Mouse (Mus musculus): ENCODE results near the gene Fign. TPM values are rescaled to one million over a fixed set of nuclear protein-coding genes. Genes with fewer than 3 reads are reported as not detected.

Gene Fign
- polyA plus RNA-seq, 1 experiment from 2014 or later, result 6.7 TPM

DNA sequence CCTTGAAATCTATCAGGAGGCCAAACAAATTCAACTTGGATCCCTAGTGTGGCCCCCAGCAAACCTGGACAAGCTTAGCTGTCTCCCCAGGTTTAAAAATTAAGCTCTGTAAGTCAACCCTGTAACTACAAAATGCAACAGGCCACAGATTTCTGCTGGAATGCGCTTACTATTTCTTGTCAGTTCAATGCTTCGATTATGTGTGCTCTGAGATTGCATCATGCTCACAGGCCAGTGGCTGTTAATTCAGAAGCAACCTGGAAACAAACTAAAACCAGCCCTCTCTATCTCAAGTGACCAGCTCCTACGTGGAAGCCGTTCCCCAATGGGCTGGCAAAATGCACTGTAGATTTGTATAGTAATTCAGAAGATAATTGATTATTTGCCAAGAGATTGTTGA is 71.9 kb downstream of the Fign start:
- H3K27me3 ChIP-seq (ENCODE audit: insufficient read depth, low read length), result no peaks in the 10 kb centered on the region
- no peak overlapping the region for H3K27ac ChIP-seq
- H3K9ac ChIP-seq (ENCODE audit: low read depth, low read length), result no peak overlapping the region
- no peak for TF ChIP-seq CTCF (IDR thresholded peaks at IDR 0.05; ENCODE audit: low read depth)
- no peak overlapping the region for H3K4me2 ChIP-seq (ENCODE audit: low read length)
- no peaks in the 10 kb centered on the region for H3K4me1 ChIP-seq (replicated peaks; ENCODE audit: insufficient read depth, low read length)
- H3K9me3 ChIP-seq (replicated peaks; ENCODE audit: low read length), result no peaks in the 10 kb centered on the region
- no peaks in the 10 kb centered on the region for H3K36me3 ChIP-seq (ENCODE audit: insufficient read depth, low read length)
- 67% methylated on average over 4 of the region's 4 CpGs for WGBS
- no peak for ATAC-seq (replicated peaks; ENCODE audit: low FRiP score, low read depth)
- DNase-seq (ENCODE audit: low spot score), result no peak
- no peak overlapping the region for H3K4me3 ChIP-seq (replicated peaks; ENCODE audit: low read depth, low read length)

DNA sequence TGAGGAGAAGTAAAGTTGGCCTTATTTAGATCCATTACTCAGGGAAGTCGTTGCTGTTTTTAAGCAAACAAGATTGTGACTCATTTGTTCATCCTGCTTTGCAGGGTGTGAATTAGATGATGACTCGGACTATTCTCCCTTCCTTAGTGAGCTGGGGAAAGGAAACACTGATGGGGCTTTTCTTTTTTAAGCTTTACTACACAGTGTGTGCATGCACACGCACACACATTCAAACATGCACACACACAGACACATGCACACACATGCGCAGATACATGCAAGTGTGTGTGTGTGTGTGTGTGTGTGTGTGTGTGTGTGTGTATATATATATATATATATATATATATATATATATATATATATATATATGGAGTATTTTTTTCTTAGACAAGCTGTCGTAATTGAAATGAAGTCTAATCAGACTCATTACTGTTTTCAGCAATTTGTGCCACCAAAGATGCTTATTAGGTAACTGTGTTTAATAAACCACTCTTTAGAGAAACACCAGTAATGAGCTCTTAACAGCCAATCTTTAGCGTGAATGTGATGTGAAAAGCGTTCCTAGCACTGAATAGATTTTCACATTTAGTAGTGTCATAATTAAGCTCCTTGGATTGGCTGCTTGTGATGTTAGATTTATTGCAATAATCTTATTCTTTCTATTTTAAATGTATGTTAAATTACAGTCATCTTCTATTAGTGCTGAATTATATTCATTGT is 103.4 kb downstream of the Fign start:
- no peak for ATAC-seq (replicated peaks; ENCODE audit: low FRiP score, low read depth)
- no peaks in the 10 kb centered on the region for H3K27me3 ChIP-seq (ENCODE audit: insufficient read depth, low read length)
- WGBS, result 84% methylated on average over 7 of the region's 7 CpGs
- H3K36me3 ChIP-seq (ENCODE audit: insufficient read depth, low read length), result no peaks in the 10 kb centered on the region
- no peak overlapping the region for H3K27ac ChIP-seq
- DNase-seq (ENCODE audit: low spot score), result no peak
- no peaks in the 10 kb centered on the region for H3K9me3 ChIP-seq (replicated peaks; ENCODE audit: low read length)
- no peak overlapping the region for H3K4me3 ChIP-seq (replicated peaks; ENCODE audit: low read depth, low read length)
- no peak for TF ChIP-seq CTCF (IDR thresholded peaks at IDR 0.05; ENCODE audit: low read depth)
- no peaks in the 10 kb centered on the region for H3K4me1 ChIP-seq (replicated peaks; ENCODE audit: insufficient read depth, low read length)
- H3K9ac ChIP-seq (ENCODE audit: low read depth, low read length), result no peak overlapping the region
- no peak overlapping the region for H3K4me2 ChIP-seq (ENCODE audit: low read length)

DNA sequence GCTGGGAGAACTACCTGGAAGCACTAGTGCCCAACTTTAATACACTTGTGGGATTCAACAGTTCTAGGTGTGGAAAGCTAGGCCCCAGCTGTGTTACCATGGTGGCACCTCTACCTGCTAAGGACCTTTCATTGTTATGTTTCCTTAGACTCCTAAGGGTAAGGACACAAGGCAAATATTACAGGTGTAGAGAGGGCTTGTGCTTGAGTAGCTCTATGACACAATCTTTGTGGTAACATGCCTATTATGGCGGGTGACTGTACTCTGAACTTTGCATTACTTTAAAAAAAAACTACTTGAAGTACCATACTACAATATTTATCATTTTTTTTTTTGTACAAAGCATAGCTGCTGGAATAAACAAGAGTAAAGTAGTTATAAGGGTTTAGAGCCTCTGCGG is 112.4 kb downstream of the Fign start:
- no peak for ATAC-seq (replicated peaks; ENCODE audit: low FRiP score, low read depth)
- no peaks in the 10 kb centered on the region for H3K9me3 ChIP-seq (replicated peaks; ENCODE audit: low read length)
- 95% methylated on average over 2 of the region's 2 CpGs for WGBS
- no peak overlapping the region for H3K27ac ChIP-seq
- no peak overlapping the region for H3K4me2 ChIP-seq (ENCODE audit: low read length)
- no peak overlapping the region for H3K4me3 ChIP-seq (replicated peaks; ENCODE audit: low read depth, low read length)
- H3K36me3 ChIP-seq (ENCODE audit: insufficient read depth, low read length), result no peaks in the 10 kb centered on the region
- no peak for TF ChIP-seq CTCF (IDR thresholded peaks at IDR 0.05; ENCODE audit: low read depth)
- no peaks in the 10 kb centered on the region for H3K4me1 ChIP-seq (replicated peaks; ENCODE audit: insufficient read depth, low read length)
- H3K27me3 ChIP-seq (ENCODE audit: insufficient read depth, low read length), result no peaks in the 10 kb centered on the region
- DNase-seq (ENCODE audit: low spot score), result no peak
- H3K9ac ChIP-seq (ENCODE audit: low read depth, low read length), result no peak overlapping the region

DNA sequence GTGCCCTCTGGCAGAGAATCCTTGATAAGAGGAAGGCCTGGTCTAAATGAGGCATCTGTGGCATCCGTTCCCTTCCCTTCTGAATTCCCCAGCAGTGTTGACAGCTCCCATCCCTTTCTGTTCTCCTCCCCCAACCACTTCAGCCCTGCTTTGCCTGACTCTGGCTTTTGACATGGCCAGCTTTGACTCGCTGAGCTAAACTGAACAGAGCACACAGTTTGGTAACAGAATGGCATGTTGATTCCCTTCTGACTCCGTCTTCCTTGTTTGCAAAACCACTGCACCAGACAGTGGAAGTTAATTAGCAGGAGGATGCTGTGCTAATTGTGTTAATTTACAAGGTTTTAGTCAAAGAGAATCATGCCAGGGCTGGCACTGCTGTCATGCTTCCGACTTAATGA is 115.5 kb downstream of the Fign start:
- ATAC-seq (replicated peaks; ENCODE audit: low FRiP score, low read depth) (no peak), DNase-seq (ENCODE audit: low spot score) (no peak)
- Histone ChIP-seq H3K9me3 (replicated peaks; ENCODE audit: low read length) (no peaks in the 10 kb centered on the region), H3K36me3 (ENCODE audit: insufficient read depth, low read length) (peaks cover 18% of the 10 kb centered on the region), H3K27me3 (ENCODE audit: insufficient read depth, low read length) (no peaks in the 10 kb centered on the region), H3K9ac (ENCODE audit: low read depth, low read length) (no peak overlapping the region), H3K4me1 (replicated peaks; ENCODE audit: insufficient read depth, low read length) (no peaks in the 10 kb centered on the region), H3K4me3 (replicated peaks; ENCODE audit: low read depth, low read length) (no peak overlapping the region), H3K4me2 (ENCODE audit: low read length) (no peak overlapping the region), H3K27ac (no peak overlapping the region)
- WGBS, result 53% methylated on average over 4 of the region's 4 CpGs
- no peak for TF ChIP-seq CTCF (IDR thresholded peaks at IDR 0.05; ENCODE audit: low read depth)

DNA sequence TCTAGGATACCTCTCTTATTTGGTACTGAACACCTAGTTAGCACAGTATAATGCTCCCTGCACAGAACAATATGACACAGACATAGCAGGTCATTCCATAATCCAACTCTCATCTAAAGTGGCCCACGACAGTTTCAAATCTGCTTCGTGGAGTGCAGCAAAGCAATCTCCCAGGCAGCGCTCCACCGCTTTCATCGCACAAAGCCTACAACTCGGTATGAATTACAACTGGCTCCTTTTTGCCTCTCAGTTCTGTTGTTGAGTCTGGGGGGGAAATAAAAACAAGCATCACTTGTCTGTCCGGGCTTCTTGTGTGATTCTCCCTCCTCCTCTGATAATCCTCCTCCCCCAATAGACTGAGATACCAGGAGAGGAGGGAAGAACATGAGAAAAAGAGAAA is 116.4 kb downstream of the Fign start:
- Histone ChIP-seq H3K27ac (no peak overlapping the region), H3K27me3 (ENCODE audit: insufficient read depth, low read length) (no peaks in the 10 kb centered on the region), H3K9ac (ENCODE audit: low read depth, low read length) (no peak overlapping the region), H3K9me3 (replicated peaks; ENCODE audit: low read length) (no peaks in the 10 kb centered on the region), H3K4me3 (replicated peaks; ENCODE audit: low read depth, low read length) (no peak overlapping the region), H3K4me1 (replicated peaks; ENCODE audit: insufficient read depth, low read length) (no peaks in the 10 kb centered on the region), H3K36me3 (ENCODE audit: insufficient read depth, low read length) (peaks cover 18% of the 10 kb centered on the region), H3K4me2 (ENCODE audit: low read length) (no peak overlapping the region)
- no peak for ATAC-seq (replicated peaks; ENCODE audit: low FRiP score, low read depth)
- TF ChIP-seq CTCF (IDR thresholded peaks at IDR 0.05; ENCODE audit: low read depth), result no peak
- 43% methylated on average over 7 of the region's 7 CpGs for WGBS
- DNase-seq (ENCODE audit: low spot score), result no peak

- 28% methylated on average over 4 of the region's 4 CpGs for WGBS
- Histone ChIP-seq H3K4me3 (replicated peaks; ENCODE audit: low read depth, low read length) (no peak overlapping the region), H3K27ac (no peak overlapping the region)
Measured at GRCm38 (mm10) chr2:63969633-63970032, 128.2 kb downstream of the Fign start.

GRCm38 (mm10) chr2:63931041-63931440 is 166.8 kb downstream of the Fign start:
- 94% methylated on average over 2 of the region's 2 CpGs for WGBS
- H3K27ac ChIP-seq, result no peak overlapping the region

More at GRCm38 (mm10) chr2:63969633-63970032, 128.2 kb downstream of the Fign start:
- Histone ChIP-seq H3K9me3 (replicated peaks; ENCODE audit: low read length) (no peaks in the 10 kb centered on the region), H3K4me2 (ENCODE audit: low read length) (no peak overlapping the region), H3K27me3 (ENCODE audit: insufficient read depth, low read length) (no peaks in the 10 kb centered on the region), H3K4me1 (replicated peaks; ENCODE audit: insufficient read depth, low read length) (no peaks in the 10 kb centered on the region), H3K9ac (ENCODE audit: low read depth, low read length) (no peak overlapping the region), H3K36me3 (ENCODE audit: insufficient read depth, low read length) (no peaks in the 10 kb centered on the region)
- ATAC-seq (replicated peaks; ENCODE audit: low FRiP score, low read depth), result no peak
- DNase-seq (ENCODE audit: low spot score), result peak; percentile 28
- TF ChIP-seq CTCF (IDR thresholded peaks at IDR 0.05; ENCODE audit: low read depth), result no peak

More at GRCm38 (mm10) chr2:63931041-63931440, 166.8 kb downstream of the Fign start:
- H3K36me3 ChIP-seq (ENCODE audit: insufficient read depth, low read length), result no peaks in the 10 kb centered on the region
- H3K27me3 ChIP-seq (ENCODE audit: insufficient read depth, low read length), result no peaks in the 10 kb centered on the region
- no peak overlapping the region for H3K4me2 ChIP-seq (ENCODE audit: low read length)
- TF ChIP-seq CTCF (IDR thresholded peaks at IDR 0.05; ENCODE audit: low read depth), result no peak
- ATAC-seq (replicated peaks; ENCODE audit: low FRiP score, low read depth), result no peak
- H3K4me3 ChIP-seq (replicated peaks; ENCODE audit: low read depth, low read length), result no peak overlapping the region
- no peak for DNase-seq (ENCODE audit: low spot score)
- H3K9me3 ChIP-seq (replicated peaks; ENCODE audit: low read length), result no peaks in the 10 kb centered on the region
- no peak overlapping the region for H3K9ac ChIP-seq (ENCODE audit: low read depth, low read length)
- no peaks in the 10 kb centered on the region for H3K4me1 ChIP-seq (replicated peaks; ENCODE audit: insufficient read depth, low read length)

Measured in kidney, postnatal 0 days (tissue).